Mouse (Mus musculus): ENCODE measurements around the gene Npas1. TPM values are rescaled to one million over a fixed set of nuclear protein-coding genes. Genes with fewer than 3 reads are reported as not detected.

The Npas1 gene
- total and polyA plus RNA-seq, 2 experiments from 2014 or later = 7.9 to 9.0 TPM

DNA sequence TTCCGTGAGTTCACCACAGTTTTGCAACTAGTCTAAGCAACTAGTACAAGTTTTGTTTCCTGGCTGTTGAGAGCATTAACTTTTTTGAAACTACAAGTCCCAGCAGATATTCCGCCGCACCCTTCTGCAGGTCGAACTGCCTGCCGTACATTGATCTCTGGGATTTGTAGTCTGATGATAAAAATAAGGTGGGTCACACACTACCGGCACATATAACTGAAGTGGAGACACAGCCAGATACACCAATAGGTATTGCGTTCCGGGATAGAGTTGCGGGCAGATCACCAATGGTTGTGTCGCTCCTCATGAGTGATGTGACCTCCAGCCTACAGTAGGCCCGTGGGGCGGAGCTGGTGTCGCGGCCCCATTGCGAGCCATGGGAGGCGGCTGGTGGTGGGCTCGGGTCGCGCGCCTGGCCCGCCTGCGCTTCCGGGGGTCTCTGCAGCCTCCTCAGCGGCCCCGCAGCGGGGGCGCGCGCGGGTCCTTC lies 24.9 kb downstream of the Npas1 start, which contains the start of gene Tmem160:
Tmem160 (plus strand) TSS at position 193 of the 487 bp plus-strand sequence.
- Histone ChIP-seq H3K4me3 (ENCODE audit: low read length) (peak within 1 kb of the TSS; percentile 81), H3K4me2 (ENCODE audit: low read depth, low read length) (peak within 1 kb of the TSS; percentile 92), H3K27me3 (ENCODE audit: insufficient read depth, low read length) (no peaks in the 10 kb centered on the region), H3K4me1 (ENCODE audit: insufficient read depth, low read length) (peaks cover 6% of the 10 kb centered on the region; the same call in 1 of the 2 replicates), H3K36me3 (ENCODE audit: insufficient read depth, low read length) (no peaks in the 10 kb centered on the region), H3K27ac (peak within 1 kb of the TSS; percentile 82), H3K9me3 (ENCODE audit: low read length) (no peaks in the 10 kb centered on the region), H3K9ac (replicated peaks; ENCODE audit: low read length) (peak within 1 kb of the TSS; percentile 75)
- ATAC-seq (peak; percentile 99), DNase-seq (ENCODE audit: low spot score) (peak; percentile 96)
- under 1% methylated on average over 30 of the region's 30 CpGs for WGBS
- TF ChIP-seq CTCF (IDR thresholded peaks at IDR 0.05; ENCODE audit: low read depth) = no peak

- Histone ChIP-seq H3K4me3 (ENCODE audit: low read length) (no peak overlapping the region), H3K9ac (replicated peaks; ENCODE audit: low read length) (no peak overlapping the region), H3K4me1 (ENCODE audit: insufficient read depth, low read length) (peaks cover 6% of the 10 kb centered on the region; the same call in 1 of the 2 replicates), H3K4me2 (ENCODE audit: low read depth, low read length) (no peak overlapping the region), H3K27ac (no peak overlapping the region), H3K27me3 (ENCODE audit: insufficient read depth, low read length) (no peaks in the 10 kb centered on the region), H3K36me3 (ENCODE audit: insufficient read depth, low read length) (no peaks in the 10 kb centered on the region), H3K9me3 (ENCODE audit: low read length) (no peaks in the 10 kb centered on the region)
- TF ChIP-seq CTCF (IDR thresholded peaks at IDR 0.05; ENCODE audit: low read depth) = no peak
- ATAC-seq = no peak
- DNase-seq (ENCODE audit: low spot score) = no peak
- 88% methylated on average over 6 of the region's 6 CpGs for WGBS
Observed at GRCm38 (mm10) chr7:16451656-16452055, 25.9 kb downstream of the Npas1 start.

DNA sequence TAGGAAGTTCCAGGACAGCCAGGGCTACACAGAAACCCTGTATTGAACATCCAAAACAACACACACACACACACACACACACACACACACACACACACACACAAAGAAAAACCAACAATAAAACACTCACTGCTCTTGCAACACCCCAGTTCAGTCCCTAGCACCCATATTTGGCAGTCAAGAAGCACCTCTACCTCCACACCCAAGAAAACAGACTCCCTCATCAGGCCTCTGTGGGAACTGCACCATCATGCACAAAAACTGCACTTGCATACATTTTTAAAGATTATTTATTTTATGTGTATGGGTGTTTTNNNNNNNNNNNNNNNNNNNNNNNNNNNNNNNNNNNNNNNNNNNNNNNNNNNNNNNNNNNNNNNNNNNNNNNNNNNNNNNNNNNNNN lies 36.3 kb downstream of the Npas1 start:
- no peak overlapping the region for H3K9ac ChIP-seq (replicated peaks; ENCODE audit: low read length)
- no peaks in the 10 kb centered on the region for H3K4me1 ChIP-seq (ENCODE audit: insufficient read depth, low read length)
- peaks cover 4% of the 10 kb centered on the region; the same call in 1 of the 2 replicates for H3K36me3 ChIP-seq (ENCODE audit: insufficient read depth, low read length)
- no peak for ATAC-seq
- DNase-seq (ENCODE audit: low spot score) = no peak
- no peak overlapping the region for H3K4me2 ChIP-seq (ENCODE audit: low read depth, low read length)
- H3K4me3 ChIP-seq (ENCODE audit: low read length) = no peak overlapping the region
- no peaks in the 10 kb centered on the region for H3K27me3 ChIP-seq (ENCODE audit: insufficient read depth, low read length)
- no peaks in the 10 kb centered on the region for H3K9me3 ChIP-seq (ENCODE audit: low read length)
- no peak overlapping the region for H3K27ac ChIP-seq
- peak; percentile 20; the same call in 1 of the 2 replicates for TF ChIP-seq CTCF (IDR thresholded peaks at IDR 0.05; ENCODE audit: low read depth)

DNA sequence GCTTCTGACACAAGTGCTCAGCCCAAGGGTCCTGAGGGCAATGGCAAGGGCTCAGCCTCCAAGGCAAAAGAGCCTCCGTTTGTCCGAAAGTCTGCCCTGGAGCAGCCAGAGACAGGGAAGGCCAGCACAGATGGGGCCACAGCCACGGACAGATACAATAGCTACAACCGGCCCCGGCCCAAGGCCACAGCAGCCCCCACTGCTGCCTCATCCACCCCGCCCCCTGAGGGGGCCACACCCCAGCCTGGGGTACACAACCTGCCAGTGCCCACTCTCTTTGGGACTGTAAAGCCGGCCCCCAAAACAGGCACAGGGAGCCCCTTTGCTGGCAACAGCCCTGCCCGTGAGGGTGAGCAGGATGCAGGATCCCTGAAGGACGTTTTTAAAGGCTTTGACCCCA lies 42.4 kb downstream of the Npas1 start:
- no peak for TF ChIP-seq CTCF (IDR thresholded peaks at IDR 0.05; ENCODE audit: low read depth)
- Histone ChIP-seq H3K36me3 (ENCODE audit: insufficient read depth, low read length) (peaks cover 60% of the 10 kb centered on the region), H3K4me1 (ENCODE audit: insufficient read depth, low read length) (no peaks in the 10 kb centered on the region), H3K4me2 (ENCODE audit: low read depth, low read length) (no peak overlapping the region), H3K9ac (replicated peaks; ENCODE audit: low read length) (no peak overlapping the region), H3K27ac (no peak overlapping the region), H3K4me3 (ENCODE audit: low read length) (no peak overlapping the region), H3K9me3 (ENCODE audit: low read length) (no peaks in the 10 kb centered on the region), H3K27me3 (ENCODE audit: insufficient read depth, low read length) (no peaks in the 10 kb centered on the region)
- DNase-seq (ENCODE audit: low spot score) (no peak), ATAC-seq (no peak)
- 81% methylated on average over 9 of the region's 9 CpGs for WGBS

GRCm38 (mm10) chr7:16433352-16433971 lies 44.1 kb downstream of the Npas1 start:
- H3K4me3 ChIP-seq (ENCODE audit: low read length) = no peak overlapping the region

GRCm38 (mm10) chr7:16426129-16426729 lies 51.3 kb downstream of the Npas1 start:
- no peak overlapping the region for H3K9ac ChIP-seq (replicated peaks; ENCODE audit: low read length)
- H3K4me2 ChIP-seq (ENCODE audit: low read depth, low read length) = no peak overlapping the region
- H3K4me1 ChIP-seq (ENCODE audit: insufficient read depth, low read length) = no peaks in the 10 kb centered on the region
- DNase-seq (ENCODE audit: low spot score) (peak; percentile 79), ATAC-seq (peak; percentile 77)
- peak; percentile 85 for TF ChIP-seq CTCF (IDR thresholded peaks at IDR 0.05; ENCODE audit: low read depth)
- no peak overlapping the region for H3K4me3 ChIP-seq (ENCODE audit: low read length)
- WGBS = 58% methylated on average over 4 of the region's 4 CpGs
- H3K36me3 ChIP-seq (ENCODE audit: insufficient read depth, low read length) = peaks cover 92% of the 10 kb centered on the region
- no peaks in the 10 kb centered on the region for H3K27me3 ChIP-seq (ENCODE audit: insufficient read depth, low read length)
- H3K27ac ChIP-seq = no peak overlapping the region
- no peaks in the 10 kb centered on the region for H3K9me3 ChIP-seq (ENCODE audit: low read length)

More at GRCm38 (mm10) chr7:16433352-16433971, 44.1 kb downstream of the Npas1 start:
- no peaks in the 10 kb centered on the region for H3K4me1 ChIP-seq (ENCODE audit: insufficient read depth, low read length)
- H3K9ac ChIP-seq (replicated peaks; ENCODE audit: low read length) = no peak overlapping the region
- no peak for ATAC-seq
- peaks cover 76% of the 10 kb centered on the region for H3K36me3 ChIP-seq (ENCODE audit: insufficient read depth, low read length)
- DNase-seq (ENCODE audit: low spot score) = no peak
- H3K27me3 ChIP-seq (ENCODE audit: insufficient read depth, low read length) = no peaks in the 10 kb centered on the region
- 82% methylated on average over 3 of the region's 3 CpGs for WGBS
- H3K27ac ChIP-seq = no peak overlapping the region
- no peak for TF ChIP-seq CTCF (IDR thresholded peaks at IDR 0.05; ENCODE audit: low read depth)
- no peaks in the 10 kb centered on the region for H3K9me3 ChIP-seq (ENCODE audit: low read length)
- no peak overlapping the region for H3K4me2 ChIP-seq (ENCODE audit: low read depth, low read length)

- Histone ChIP-seq H3K27ac (no peak overlapping the region), H3K27me3 (ENCODE audit: insufficient read depth, low read length) (no peaks in the 10 kb centered on the region), H3K9me3 (ENCODE audit: low read length) (no peaks in the 10 kb centered on the region), H3K36me3 (ENCODE audit: insufficient read depth, low read length) (peaks cover 94% of the 10 kb centered on the region), H3K4me3 (ENCODE audit: low read length) (no peak overlapping the region), H3K9ac (replicated peaks; ENCODE audit: low read length) (no peak overlapping the region), H3K4me2 (ENCODE audit: low read depth, low read length) (no peak overlapping the region), H3K4me1 (ENCODE audit: insufficient read depth, low read length) (no peaks in the 10 kb centered on the region)
- DNase-seq (ENCODE audit: low spot score) (no peak), ATAC-seq (peak; percentile 17; the same call in 1 of the 2 replicates)
- TF ChIP-seq CTCF (IDR thresholded peaks at IDR 0.05; ENCODE audit: low read depth) = no peak
- 92% methylated on average over 10 of the region's 10 CpGs for WGBS
Observed at GRCm38 (mm10) chr7:16425721-16426120, 51.8 kb downstream of the Npas1 start.

Data from hindbrain, postnatal 0 days (tissue).